Mouse (Mus musculus) embryonic facial prominence, embryonic 11.5 days (tissue): ENCODE results near the gene Clp1. TPM values are rescaled to one million over a fixed set of nuclear protein-coding genes. Genes with fewer than 3 reads are reported as not detected.
A peak's percentile ranks its signal among the peaks of the same experiment; 100 is the strongest.

Experiments
- ATAC-seq: fragments of 200-750 bp; cut with Nextera tagmentation; replicated peaks from 2 replicates; pipeline ENCODE4 v1.8.0; 2017; ENCODE audit warnings: low read depth; ENCODE audit not compliant: insufficient number of reproducible peaks, low FRiP score, low TSS enrichment
- DNase-seq: peaks from one replicate; pipeline ENCODE4 v3.0.0-alpha.2; 2015; ENCODE audit warnings: low spot score
- H3K27ac ChIP-seq: fragments of 300-500 bp; sonication (generic); replicated peaks from 2 replicates; pipeline ENCODE4 v1.5.1; 2014; ENCODE audit warnings: mild to moderate bottlenecking, low read depth, low read length, control low read depth
- H3K27me3 ChIP-seq: fragments of 300-500 bp; sonication (generic); 2 replicates; pipeline ENCODE4 v1.6.1; 2014; ENCODE audit warnings: mild to moderate bottlenecking, low read length, moderate library complexity, mixed read lengths; ENCODE audit not compliant: control insufficient read depth, insufficient read depth
- H3K36me3 ChIP-seq: fragments of 300-500 bp; sonication (generic); replicated peaks from 2 replicates; pipeline ENCODE4 v1.6.1; 2014; ENCODE audit warnings: low read depth, mild to moderate bottlenecking, low read length, moderate library complexity, mixed read lengths; ENCODE audit not compliant: control insufficient read depth, insufficient read depth
- H3K4me1 ChIP-seq: fragments of 300-500 bp; sonication (generic); 2 replicates; pipeline ENCODE4 v1.6.1; 2014; ENCODE audit warnings: low read length, mixed read lengths; ENCODE audit not compliant: control insufficient read depth, insufficient read depth
- H3K4me2 ChIP-seq: fragments of 300-500 bp; sonication (generic); 2 replicates; pipeline ENCODE4 v1.6.1; 2014; ENCODE audit warnings: low read depth, mild to moderate bottlenecking, control low read depth, low read length, moderate library complexity
- H3K4me3 ChIP-seq: fragments of 300-500 bp; sonication (generic); 2 replicates; pipeline ENCODE4 v1.5.1; 2014; ENCODE audit warnings: low read depth, low read length, control low read depth
- H3K9ac ChIP-seq: fragments of 300-500 bp; sonication (generic); replicated peaks from 2 replicates; pipeline ENCODE4 v1.6.1; 2014; ENCODE audit warnings: mild to moderate bottlenecking, control low read depth, low read length
- H3K9me3 ChIP-seq: fragments of 300-500 bp; sonication (generic); replicated peaks from 2 replicates; pipeline ENCODE4 v1.6.1; 2016; ENCODE audit warnings: mild to moderate bottlenecking, low read length, inconsistent platforms, mixed read lengths; ENCODE audit not compliant: control insufficient read depth
- WGBS: fragments of 180-500 bp; shearing (Covaris S2); extraction: QIAGEN DNeasy Blood & Tissue Kit; methylation state at CpG from one replicate; pipeline ENCODE4 v1.1.7; 2014; 5-methylcytosine and 5-hydroxymethylcytosine counted together
- polyA plus RNA-seq: library from polyadenylated mRNA; unstranded; fragments of >200 nt; fragmentation: Nextera tagmentation; extraction: Ambion mirVana; gene quantifications from 2 replicates; pipeline ENCODE4 v1.2.1, GENCODE M21; 2014

Gene Clp1
- polyA plus RNA-seq, 1 experiment from 2014 or later, result 61.1 TPM

GRCm38 (mm10) chr2:84715562-84716361 lies 11.4 kb downstream of the Clp1 start:
- peak overlapping the region; percentile 76 for H3K4me2 ChIP-seq
- H3K4me3 ChIP-seq, result peak overlapping the region; percentile 85
- H3K27me3 ChIP-seq, result no peaks in the 10 kb centered on the region
- ATAC-seq (peak; percentile 93), DNase-seq (peak; percentile 92)
- H3K9ac ChIP-seq, result peak overlapping the region; percentile 89
- H3K9me3 ChIP-seq, result no peaks in the 10 kb centered on the region
- no peaks in the 10 kb centered on the region for H3K4me1 ChIP-seq
- no peaks in the 10 kb centered on the region for H3K36me3 ChIP-seq
- under 1% methylated on average over 33 of the region's 33 CpGs for WGBS
- peak overlapping the region; percentile 91 for H3K27ac ChIP-seq

- Histone ChIP-seq H3K4me3 (peak within 1 kb of the TSS; percentile 85), H3K27me3 (no peaks in the 10 kb centered on the region), H3K36me3 (no peaks in the 10 kb centered on the region; the same call in 1 of the 2 replicates), H3K9ac (peak within 1 kb of the TSS; percentile 89), H3K4me2 (peak within 1 kb of the TSS; percentile 76), H3K4me1 (no peaks in the 10 kb centered on the region), H3K9me3 (no peaks in the 10 kb centered on the region), H3K27ac (peak within 1 kb of the TSS; percentile 91)
- WGBS, result under 1% methylated on average over 105 of the region's 107 CpGs
- peak; percentile 96 for ATAC-seq
- peak; percentile 98 for DNase-seq
Observed at GRCm38 (mm10) chr2:84714811-84715561, 12.2 kb downstream of the Clp1 start, which contains the start of gene Zdhhc5. Gene Zdhhc5, minus strand, starts transcription at chr2:84715180.

GRCm38 (mm10) chr2:84714422-84714810 lies 12.7 kb downstream of the Clp1 start:
- DNase-seq (peak; percentile 25), ATAC-seq (peak; percentile 37)
- Histone ChIP-seq H3K36me3 (no peaks in the 10 kb centered on the region; the same call in 1 of the 2 replicates), H3K27ac (peak overlapping the region; percentile 91), H3K4me1 (no peaks in the 10 kb centered on the region), H3K4me3 (peak overlapping the region; percentile 85), H3K27me3 (no peaks in the 10 kb centered on the region), H3K4me2 (peak overlapping the region; percentile 63), H3K9me3 (no peaks in the 10 kb centered on the region), H3K9ac (peak overlapping the region; percentile 89)
- under 1% methylated on average over 20 of the region's 26 CpGs for WGBS

GRCm38 (mm10) chr2:84711898-84712297 lies 15.3 kb downstream of the Clp1 start:
- DNase-seq, result no peak
- no peaks in the 10 kb centered on the region for H3K4me1 ChIP-seq
- WGBS, result 90% methylated on average over 2 of the region's 2 CpGs
- no peaks in the 10 kb centered on the region; the same call in 1 of the 2 replicates for H3K36me3 ChIP-seq
- ATAC-seq, result no peak
- H3K27ac ChIP-seq, result no peak overlapping the region
- H3K27me3 ChIP-seq, result no peaks in the 10 kb centered on the region
- no peaks in the 10 kb centered on the region for H3K9me3 ChIP-seq
- H3K9ac ChIP-seq, result no peak overlapping the region
- no peak overlapping the region for H3K4me3 ChIP-seq
- H3K4me2 ChIP-seq, result no peak overlapping the region

GRCm38 (mm10) chr2:84707523-84707922 lies 19.6 kb downstream of the Clp1 start:
- DNase-seq, result no peak
- no peak for ATAC-seq
- H3K4me2 ChIP-seq, result no peak overlapping the region
- no peak overlapping the region for H3K27ac ChIP-seq
- 51% methylated on average over 1 of the region's 1 CpGs for WGBS
- no peaks in the 10 kb centered on the region for H3K9me3 ChIP-seq
- no peak overlapping the region for H3K4me3 ChIP-seq
- H3K9ac ChIP-seq, result no peak overlapping the region
- no peaks in the 10 kb centered on the region; the same call in 1 of the 2 replicates for H3K36me3 ChIP-seq
- H3K4me1 ChIP-seq, result no peaks in the 10 kb centered on the region
- H3K27me3 ChIP-seq, result no peaks in the 10 kb centered on the region

- no peaks in the 10 kb centered on the region for H3K27me3 ChIP-seq
- H3K4me3 ChIP-seq, result no peak overlapping the region
- H3K36me3 ChIP-seq, result no peaks in the 10 kb centered on the region; the same call in 1 of the 2 replicates
Observed at GRCm38 (mm10) chr2:84705295-84705694, 21.9 kb downstream of the Clp1 start.

GRCm38 (mm10) chr2:84704329-84704728 lies 22.8 kb downstream of the Clp1 start:
- no peak overlapping the region for H3K9ac ChIP-seq
- no peak overlapping the region for H3K4me3 ChIP-seq
- no peaks in the 10 kb centered on the region for H3K4me1 ChIP-seq
- H3K27me3 ChIP-seq, result no peaks in the 10 kb centered on the region
- H3K27ac ChIP-seq, result no peak overlapping the region
- no peak overlapping the region for H3K4me2 ChIP-seq
- DNase-seq (no peak), ATAC-seq (no peak)
- H3K9me3 ChIP-seq, result no peaks in the 10 kb centered on the region
- WGBS, result 78% methylated on average over 5 of the region's 5 CpGs
- no peaks in the 10 kb centered on the region; the same call in 1 of the 2 replicates for H3K36me3 ChIP-seq

More at GRCm38 (mm10) chr2:84705295-84705694, 21.9 kb downstream of the Clp1 start:
- DNase-seq (no peak), ATAC-seq (no peak)
- H3K27ac ChIP-seq, result no peak overlapping the region
- no peaks in the 10 kb centered on the region for H3K4me1 ChIP-seq
- H3K9me3 ChIP-seq, result no peaks in the 10 kb centered on the region
- no peak overlapping the region for H3K9ac ChIP-seq
- WGBS, result 85% methylated on average over 1 of the region's 1 CpGs
- no peak overlapping the region for H3K4me2 ChIP-seq
